Mouse (Mus musculus) adrenal gland, postnatal 4 days (tissue): ENCODE data around the gene Ugt3a2. TPM values are rescaled to one million over a fixed set of nuclear protein-coding genes. Genes with fewer than 3 reads are reported as not detected.

Experiments used
- DNase-seq, 2 experiments: peaks; one replicate each; pipeline ENCODE4 v3.0.0; 2021 to 2022; ENCODE audit warnings: low spot score in 2 of 2, mixed read lengths in 2 of 2
- long read RNA-seq, 2 experiments: library from polyadenylated mRNA; stranded (forward); transcript quantifications; one replicate each; pipeline ENCODE4 v2.0.0; 2021
- total RNA-seq, 2 experiments: library from RNA; stranded (reverse); gene quantifications; 2 replicates each; pipeline ENCODE4 v1.2.3; 2021

The Ugt3a2 gene
- 1 to 10 TPM; 2.5 to 2.6 TPM for total RNA-seq
- long read RNA-seq, experiment 1, transcript Ugt3a2-201 (7 exons, 2,329 nt) = major isoform, 5 of 5 reads
- long read RNA-seq, experiment 1, partial matches to known transcripts = 0 of 5 reads
- long read RNA-seq, experiment 1, other reads (novel, unspliced or antisense) = 0 of 5 reads
- long read RNA-seq, experiment 2, transcript Ugt3a2-201 (7 exons, 2,329 nt) = major isoform, 5 of 6 reads
- long read RNA-seq, experiment 2, partial matches to known transcripts = 0 of 6 reads
- long read RNA-seq, experiment 2, other reads (novel, unspliced or antisense) = 1 of 6 reads

GRCm38 (mm10) chr15:9335341-9335740 is at the start of gene Ugt3a2:
Gene Ugt3a2 (plus strand): TSS chr15:9335550.
- no peak for DNase-seq

- no peak for DNase-seq
These were observed 45.7 kb upstream of the Ugt3a2 start for GRCm38 (mm10) chr15:9289660-9290059.

- DNase-seq = no peak
These were observed 29.2 kb upstream of the Ugt3a2 start for GRCm38 (mm10) chr15:9305978-9306692.

GRCm38 (mm10) chr15:9334596-9334995 is 754 bp upstream of the Ugt3a2 start:
- no peak for DNase-seq

GRCm38 (mm10) chr15:9336616-9337015 is 1.3 kb downstream of the Ugt3a2 start:
- DNase-seq = no peak

- DNase-seq = no peak
These were observed 1.7 kb downstream of the Ugt3a2 start for GRCm38 (mm10) chr15:9337021-9337420.

GRCm38 (mm10) chr15:9348739-9349138 is 13.4 kb downstream of the Ugt3a2 start:
- no peak for DNase-seq

- DNase-seq = no peak
These were observed 27.5 kb downstream of the Ugt3a2 start for GRCm38 (mm10) chr15:9362801-9363200.

- DNase-seq = no peak
These were observed 33.4 kb downstream of the Ugt3a2 start for GRCm38 (mm10) chr15:9368774-9369173.

GRCm38 (mm10) chr15:9376281-9376680 is 40.9 kb downstream of the Ugt3a2 start:
- no peak for DNase-seq

GRCm38 (mm10) chr15:9409475-9409874 is 74.1 kb downstream of the Ugt3a2 start:
- no peak for DNase-seq

Other genes starting within 250 kb of the Ugt3a2 start
- 10 to 100 TPM; 23.1 to 24.5 TPM for gene Lmbrd2, start 195.0 kb upstream of the Ugt3a2 start, total RNA-seq
- 10 to 100 TPM; 12.0 to 14.6 TPM for gene Skp2, start 180.1 kb upstream of the Ugt3a2 start, total RNA-seq
- gene Ugt3a1, start 58.7 kb upstream of the Ugt3a2 start, total RNA-seq = 1 to 10 TPM in 1 of 2 experiments, under 1 TPM in 1; 0.56 to 1.2 TPM
- under 1 TPM in 1 of 2 experiments, not detected in 1; 0.53 TPM for gene Capsl, start 100.5 kb downstream of the Ugt3a2 start, total RNA-seq
- gene Il7r, start 194.6 kb downstream of the Ugt3a2 start, total RNA-seq = under 1 TPM; 0.34 to 0.65 TPM